Mouse (Mus musculus) heart, postnatal 36 days (tissue): ENCODE results near the gene Calb2. TPM values are rescaled to one million over a fixed set of nuclear protein-coding genes. Genes with fewer than 3 reads are reported as not detected.

Source experiments
- DNase-seq, 2 experiments: peaks; one replicate each; pipeline ENCODE4 v3.0.0; 2021 to 2022
- intact Hi-C: fragments of 180-260 bp; cut with DNase I; formaldehyde crosslinking; loops from one replicate; pipeline ENCODE4 v1.15.1; 2025
- total RNA-seq, 2 experiments: library from RNA; stranded (reverse); gene quantifications; 2 replicates each; pipeline ENCODE4 v1.2.3; 2021

The Calb2 gene
- total RNA-seq, 2 experiments from 2014 or later, result not detected

- DNase-seq, result no peak
- intact Hi-C loops, result no loop called here
Observed at GRCm38 (mm10) chr8:110135515-110135914, 32.5 kb downstream of the Calb2 start.

- intact Hi-C loops, result loop anchor here (5.0 kb wide), 1 partner anchor 468 kb away; no protein-coding TSS in a partner anchor
- DNase-seq, result no peak
Observed at GRCm38 (mm10) chr8:110134236-110134635, 33.8 kb downstream of the Calb2 start.

GRCm38 (mm10) chr8:110130537-110130936, 37.5 kb downstream of the Calb2 start:
- intact Hi-C loops, result loop anchor here (5.0 kb wide), 1 partner anchor 472 kb away; no protein-coding TSS in a partner anchor

GRCm38 (mm10) chr8:110119715-110120114, 48.3 kb downstream of the Calb2 start:
- no peak for DNase-seq
- intact Hi-C loops, result no loop called here

More at GRCm38 (mm10) chr8:110130537-110130936, 37.5 kb downstream of the Calb2 start:
- DNase-seq, result peak; percentile 48 to 69

- intact Hi-C loops, result no loop called here
- no peak for DNase-seq
Observed at GRCm38 (mm10) chr8:110102653-110103052, 65.4 kb downstream of the Calb2 start, which contains the start of gene Gm17720. Gm17720 (minus strand) TSS chr8:110102753.

GRCm38 (mm10) chr8:110101676-110102075, 66.3 kb downstream of the Calb2 start:
- intact Hi-C loops, result no loop called here
- no peak for DNase-seq

- intact Hi-C loops, result no loop called here
- no peak for DNase-seq
Observed at GRCm38 (mm10) chr8:110100907-110101306, 67.1 kb downstream of the Calb2 start, which contains the start of gene Gm21964. Gm21964 (plus strand) TSS chr8:110101207.

- intact Hi-C loops, result no loop called here
- DNase-seq, result peak in 1 of 2 experiments; percentile 8
Observed at GRCm38 (mm10) chr8:110091869-110092268, 76.1 kb downstream of the Calb2 start.

Other genes with a start within 250 kb of the Calb2 start
- under 1 TPM; 0.14 to 0.19 TPM for gene Marveld3, start 206.0 kb downstream of the Calb2 start, total RNA-seq
- 1 to 10 TPM in 1 of 2 experiments, under 1 TPM in 1; 0.38 to 1.3 TPM for gene Tat, start 177.8 kb downstream of the Calb2 start, total RNA-seq
- 1 to 10 TPM; 3.3 to 7.0 TPM for gene Chst4, start 128.5 kb downstream of the Calb2 start, total RNA-seq
- gene Zfp612, start 88.5 kb downstream of the Calb2 start, total RNA-seq, result 1 to 10 TPM; 6.9 to 8.8 TPM
- gene Gm21964, start 67.0 kb downstream of the Calb2 start, total RNA-seq, result not detected
- gene Gm17720, start 65.5 kb downstream of the Calb2 start, total RNA-seq, result not detected
- gene Cmtr2, start 47.5 kb upstream of the Calb2 start, total RNA-seq, result 1 to 10 TPM; 2.0 to 2.9 TPM
- gene Hydin, start 98.8 kb upstream of the Calb2 start, total RNA-seq, result under 1 TPM; 0.14 to 0.17 TPM